Mouse (Mus musculus) embryonic facial prominence, embryonic 15.5 days (tissue): ENCODE data around the gene Stra8. TPM values are rescaled to one million over a fixed set of nuclear protein-coding genes. Genes with fewer than 3 reads are reported as not detected.
A peak's percentile ranks its signal among the peaks of the same experiment; 100 is the strongest.

Experiments
- ATAC-seq: fragments of 200-750 bp; cut with Nextera tagmentation; 2 replicates; pipeline ENCODE4 v1.8.0; 2017; ENCODE audit warnings: low read depth, moderate TSS enrichment; ENCODE audit not compliant: insufficient number of reproducible peaks, low FRiP score, low TSS enrichment
- H3K27ac ChIP-seq: fragments of 300-500 bp; sonication (generic); replicated peaks from 2 replicates; pipeline ENCODE4 v1.5.1; 2015; ENCODE audit warnings: mild to moderate bottlenecking, inconsistent platforms
- H3K27me3 ChIP-seq: fragments of 300-500 bp; sonication (generic); 2 replicates; pipeline ENCODE4 v1.6.1; 2015; ENCODE audit warnings: inconsistent platforms
- H3K36me3 ChIP-seq: fragments of 300-500 bp; sonication (generic); 2 replicates; pipeline ENCODE4 v1.6.1; 2015; ENCODE audit warnings: mild to moderate bottlenecking, inconsistent platforms
- H3K4me1 ChIP-seq: fragments of 300-500 bp; sonication (generic); 2 replicates; pipeline ENCODE4 v1.6.1; 2015; ENCODE audit warnings: inconsistent platforms
- H3K4me2 ChIP-seq: fragments of 300-500 bp; sonication (generic); replicated peaks from 2 replicates; pipeline ENCODE4 v1.6.1; 2015; ENCODE audit warnings: mild to moderate bottlenecking, inconsistent platforms
- H3K4me3 ChIP-seq: fragments of 300-500 bp; sonication (generic); replicated peaks from 2 replicates; pipeline ENCODE4 v1.5.1; 2015; ENCODE audit warnings: mild to moderate bottlenecking, inconsistent platforms
- H3K9ac ChIP-seq: fragments of 300-500 bp; sonication (generic); 2 replicates; pipeline ENCODE4 v1.6.1; 2015; ENCODE audit warnings: inconsistent platforms
- H3K9me3 ChIP-seq: fragments of 300-500 bp; sonication (generic); replicated peaks from 2 replicates; pipeline ENCODE4 v1.6.1; 2016; ENCODE audit warnings: inconsistent platforms
- WGBS: fragments of 180-500 bp; shearing (Covaris S2); methylation state at CpG from one replicate; pipeline ENCODE4 v1.1.7; 2015; 5-methylcytosine and 5-hydroxymethylcytosine counted together
- polyA plus RNA-seq: library from polyadenylated mRNA; unstranded; fragments of >200 nt; fragmentation: Nextera tagmentation; extraction: Ambion mirVana; gene quantifications from 2 replicates; pipeline ENCODE4 v1.2.1, GENCODE M21; 2015

The Stra8 gene
- polyA plus RNA-seq, 1 experiment from 2014 or later = not detected

DNA sequence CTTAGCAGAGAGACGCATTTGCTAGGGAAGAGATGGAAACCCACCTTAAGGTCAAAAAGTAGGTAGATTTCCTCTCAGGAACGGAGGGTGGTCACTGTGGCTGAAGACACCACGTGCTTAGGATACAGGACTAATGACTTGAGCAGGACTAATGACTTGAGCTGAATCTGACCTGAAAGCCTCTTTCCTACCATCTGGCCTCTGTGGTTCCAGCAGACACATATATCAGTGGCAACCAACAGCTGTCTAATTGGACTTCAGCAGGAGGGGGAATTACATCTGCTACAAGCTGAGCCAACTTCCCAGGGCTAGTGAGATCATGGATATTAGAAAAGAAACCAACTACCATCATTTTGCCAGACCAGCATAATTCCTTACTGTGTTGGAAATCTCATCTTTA is 59.3 kb downstream of the Stra8 start:
- H3K27ac ChIP-seq = no peak overlapping the region
- H3K4me1 ChIP-seq = no peaks in the 10 kb centered on the region
- no peak overlapping the region for H3K9ac ChIP-seq
- ATAC-seq = no peak
- no peaks in the 10 kb centered on the region for H3K27me3 ChIP-seq
- WGBS = 86% methylated on average over 3 of the region's 3 CpGs
- no peaks in the 10 kb centered on the region for H3K36me3 ChIP-seq
- H3K9me3 ChIP-seq = no peaks in the 10 kb centered on the region
- H3K4me2 ChIP-seq = no peak overlapping the region
- H3K4me3 ChIP-seq = no peak overlapping the region

DNA sequence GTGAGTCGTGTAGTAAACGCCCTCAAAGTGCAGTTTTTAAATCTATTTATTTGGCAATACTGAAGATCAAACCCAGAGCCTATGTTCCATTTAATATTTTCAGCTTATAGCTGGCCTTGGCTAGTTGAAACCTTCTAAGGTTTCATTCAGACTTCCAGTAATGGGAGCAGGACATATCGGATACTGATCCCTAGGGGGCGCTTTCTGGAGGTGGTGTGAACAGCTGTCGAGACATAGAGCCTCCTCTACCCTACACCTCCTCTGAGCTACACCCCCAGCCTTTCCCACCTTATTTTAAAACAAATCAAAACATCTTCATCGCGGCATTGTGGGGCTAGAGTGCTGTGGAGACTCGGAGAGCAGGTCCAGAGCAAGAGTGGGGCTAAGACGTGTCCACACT is 60.7 kb downstream of the Stra8 start:
- no peak overlapping the region for H3K9ac ChIP-seq
- H3K36me3 ChIP-seq = no peaks in the 10 kb centered on the region
- H3K4me1 ChIP-seq = no peaks in the 10 kb centered on the region
- H3K4me3 ChIP-seq = no peak overlapping the region
- WGBS = 50% methylated on average over 9 of the region's 9 CpGs
- no peak overlapping the region for H3K4me2 ChIP-seq
- H3K27ac ChIP-seq = no peak overlapping the region
- no peak for ATAC-seq
- no peaks in the 10 kb centered on the region for H3K27me3 ChIP-seq
- H3K9me3 ChIP-seq = no peaks in the 10 kb centered on the region

DNA sequence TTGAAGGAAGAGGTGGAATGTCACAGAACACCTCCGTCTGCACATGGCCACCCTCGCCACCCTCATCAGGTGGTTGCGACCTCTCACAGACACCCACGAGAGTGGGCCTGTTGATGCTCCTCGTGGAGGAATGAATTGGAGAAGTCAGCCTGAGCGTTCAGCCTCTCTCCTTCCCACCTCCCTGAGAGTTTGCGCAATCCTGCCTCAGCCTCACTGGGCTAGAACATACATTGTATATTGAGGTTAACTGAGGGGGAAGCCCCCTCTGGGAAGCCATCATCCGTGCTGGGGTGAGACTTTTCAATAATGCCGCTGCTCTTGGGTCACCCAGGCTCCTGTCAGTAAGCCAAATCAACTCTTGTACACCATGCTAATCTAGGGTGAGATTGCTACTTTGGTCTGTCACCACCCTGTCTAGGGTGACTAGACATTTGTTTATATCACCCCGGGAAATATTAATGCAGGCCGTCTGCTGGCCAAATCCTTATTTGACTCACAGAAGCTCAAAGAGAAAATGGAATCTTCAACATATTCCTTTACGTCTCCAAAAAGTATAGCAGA is 67.2 kb downstream of the Stra8 start:
- no peaks in the 10 kb centered on the region for H3K27me3 ChIP-seq
- WGBS = 80% methylated on average over 12 of the region's 12 CpGs
- no peak overlapping the region for H3K9ac ChIP-seq
- no peaks in the 10 kb centered on the region for H3K9me3 ChIP-seq
- no peak for ATAC-seq
- H3K27ac ChIP-seq = no peak overlapping the region
- H3K4me1 ChIP-seq = peaks cover 18% of the 10 kb centered on the region
- no peak overlapping the region for H3K4me3 ChIP-seq
- no peak overlapping the region for H3K4me2 ChIP-seq
- H3K36me3 ChIP-seq = no peaks in the 10 kb centered on the region

DNA sequence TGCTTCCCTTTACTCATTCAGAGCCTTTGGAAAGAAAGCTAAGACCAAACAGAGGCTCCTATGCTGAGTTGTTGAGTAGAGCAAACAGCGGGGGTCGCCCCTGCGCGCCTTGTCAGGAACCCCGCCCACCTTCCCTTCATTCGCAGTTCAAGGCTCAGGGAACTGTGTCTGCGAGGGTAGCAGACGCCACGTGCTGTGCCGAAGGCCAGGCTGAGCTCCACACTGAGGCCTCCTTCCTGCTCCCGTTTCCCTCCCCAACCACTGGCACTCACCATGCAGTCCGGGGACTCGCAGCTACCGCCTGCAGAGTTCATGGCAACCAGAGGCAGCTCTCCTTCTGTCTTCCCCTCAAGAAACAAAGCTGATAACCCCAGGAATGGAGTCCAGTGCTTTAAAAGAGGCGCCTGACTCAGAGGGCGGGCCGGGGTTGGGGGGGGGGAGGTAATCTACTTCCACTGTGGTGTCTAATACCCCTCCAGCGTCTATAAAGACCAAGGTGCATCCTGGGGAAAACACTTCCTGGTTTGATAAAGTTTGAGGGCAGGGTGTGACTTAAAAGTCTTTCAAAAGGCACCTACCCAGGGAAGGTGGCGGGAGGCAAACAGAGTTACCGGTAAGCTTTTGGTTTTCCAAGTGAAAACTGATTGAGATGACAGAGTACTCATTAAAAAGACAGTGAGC is 68.3 kb downstream of the Stra8 start, which contains the start of gene Slc23a4:
Gene Slc23a4 (minus strand): TSS at position 324 of the 681 bp plus-strand sequence.
- Histone ChIP-seq H3K4me3 (no peak within 1 kb of the TSS), H3K4me2 (peak within 1 kb of the TSS; percentile 30), H3K9me3 (no peaks in the 10 kb centered on the region), H3K36me3 (no peaks in the 10 kb centered on the region), H3K27ac (no peak within 1 kb of the TSS), H3K9ac (no peak within 1 kb of the TSS), H3K4me1 (peaks cover 18% of the 10 kb centered on the region), H3K27me3 (no peaks in the 10 kb centered on the region)
- no peak for ATAC-seq
- WGBS = 14% methylated on average over 20 of the region's 20 CpGs

Other genes starting within 250 kb of the Stra8 start
- gene Agbl3, start 139.7 kb upstream of the Stra8 start, polyA plus RNA-seq = 8.1 and 8.9 TPM in 2 replicates
- 3.0 and 3.9 TPM in 2 replicates for gene Tmem140, start 57.0 kb upstream of the Stra8 start, polyA plus RNA-seq
- 14.8 and 17.4 TPM in 2 replicates for gene Cyren, start 42.1 kb upstream of the Stra8 start, polyA plus RNA-seq
- 10.0 and 12.0 TPM in 2 replicates for gene Wdr91, start 9.3 kb upstream of the Stra8 start, polyA plus RNA-seq
- gene Slc23a4, start 68.2 kb downstream of the Stra8 start, polyA plus RNA-seq = 1.1 TPM in 2 replicates
- gene Cnot4, start 213.6 kb downstream of the Stra8 start, polyA plus RNA-seq = 29.3 and 29.7 TPM in 2 replicates